Mouse (Mus musculus) liver, embryonic 14.5 days (tissue): ENCODE data around the gene Spag9. TPM values are rescaled to one million over a fixed set of nuclear protein-coding genes. Genes with fewer than 3 reads are reported as not detected.
A peak's percentile ranks its signal among the peaks of the same experiment; 100 is the strongest.

Source experiments
- ATAC-seq: fragments of 200-750 bp; cut with Nextera tagmentation; 2 replicates; pipeline ENCODE4 v1.8.0; 2017; ENCODE audit warnings: moderate number of reproducible peaks, mild to moderate bottlenecking, moderate library complexity; ENCODE audit not compliant: insufficient read depth
- DNase-seq, 3 experiments: peaks; one replicate each; pipeline ENCODE4 v3.0.0-alpha.2; 2012 to 2013; ENCODE audit warnings: low read depth in 3 of 3, low spot score in 3 of 3
- H3K27ac ChIP-seq: fragments of 300-500 bp; sonication (generic); 2 replicates; pipeline ENCODE4 v1.5.1; 2014; ENCODE audit warnings: moderate library complexity, mild to moderate bottlenecking, control low read depth, inconsistent platforms
- H3K27me3 ChIP-seq: fragments of 300-500 bp; sonication (generic); 2 replicates; pipeline ENCODE4 v1.6.1; 2014; ENCODE audit warnings: mild to moderate bottlenecking, low read length, moderate library complexity; ENCODE audit not compliant: control insufficient read depth, insufficient read depth
- H3K36me3 ChIP-seq: fragments of 300-500 bp; sonication (generic); replicated peaks from 2 replicates; pipeline ENCODE4 v1.6.1; 2014; ENCODE audit warnings: low read depth; ENCODE audit not compliant: control insufficient read depth, insufficient read depth
- H3K4me1 ChIP-seq, 2 experiments: fragments of 200-500 bp in 1 of 2; fragments of 300-500 bp in 1 of 2; sonication (generic) in 1 of 2; replicated peaks; 2 replicates each; pipeline ENCODE4 v1.6.1; 2012 to 2014; ENCODE audit warnings: antibody characterized with exemption in 1 of 2, inconsistent platforms in 1 of 2, low read length in 1 of 2; ENCODE audit not compliant: control insufficient read depth in 2 of 2, insufficient read depth in 2 of 2
- H3K4me2 ChIP-seq: fragments of 300-500 bp; sonication (generic); 2 replicates; pipeline ENCODE4 v1.6.1; 2014; ENCODE audit warnings: low read depth, mild to moderate bottlenecking, control low read depth, moderate library complexity
- H3K4me3 ChIP-seq, 2 experiments: fragments of 200-500 bp in 1 of 2; fragments of 300-500 bp in 1 of 2; sonication (generic) in 1 of 2; 2 replicates each; pipeline ENCODE4 v1.5.1; 2012 to 2014; ENCODE audit warnings: low read depth in 2 of 2, low read length in 2 of 2, mild to moderate bottlenecking in 2 of 2, control low read depth in 1 of 2, inconsistent platforms in 1 of 2, moderate library complexity in 1 of 2; ENCODE audit not compliant: insufficient read depth in 1 of 2
- H3K9ac ChIP-seq: fragments of 300-500 bp; sonication (generic); replicated peaks from 2 replicates; pipeline ENCODE4 v1.6.1; 2014; ENCODE audit warnings: mild to moderate bottlenecking, control low read depth, moderate library complexity
- H3K9me3 ChIP-seq: fragments of 300-500 bp; sonication (generic); 2 replicates; pipeline ENCODE4 v1.6.1; 2016; ENCODE audit warnings: low read length, mixed read lengths; ENCODE audit not compliant: control insufficient read depth
- CTCF ChIP-seq: IDR thresholded peaks from 2 replicates; pipeline ENCODE4 v1.5.1; 2016; ENCODE audit warnings: antibody characterized with exemption, low read depth, control low read depth
- EP300 ChIP-seq: IDR thresholded peaks from 2 replicates; pipeline ENCODE4 v1.6.1; 2016; ENCODE audit warnings: antibody characterized with exemption, low read depth
- WGBS: fragments of 180-500 bp; shearing (Covaris S2); extraction: QIAGEN DNeasy Blood & Tissue Kit; methylation state at CpG from one replicate; pipeline ENCODE4 v1.1.7; 2014; ENCODE audit not compliant: insufficient replicate concordance; 5-methylcytosine and 5-hydroxymethylcytosine counted together
- polyA plus RNA-seq, 2 experiments: library from polyadenylated mRNA; depleted of rRNA in 1 of 2; stranded (reverse) in 1 of 2; unstranded in 1 of 2; fragments of >200 nt; fragmentation: Nextera tagmentation in 1 of 2; extraction: Ambion mirVana in 1 of 2; gene quantifications; 2 replicates each; pipeline versions ENCODE4 v1.2.1 to v1.2.3; 2012 to 2014

Gene Spag9
- polyA plus RNA-seq, 2 experiments: 6.9 to 10.8 TPM

DNA sequence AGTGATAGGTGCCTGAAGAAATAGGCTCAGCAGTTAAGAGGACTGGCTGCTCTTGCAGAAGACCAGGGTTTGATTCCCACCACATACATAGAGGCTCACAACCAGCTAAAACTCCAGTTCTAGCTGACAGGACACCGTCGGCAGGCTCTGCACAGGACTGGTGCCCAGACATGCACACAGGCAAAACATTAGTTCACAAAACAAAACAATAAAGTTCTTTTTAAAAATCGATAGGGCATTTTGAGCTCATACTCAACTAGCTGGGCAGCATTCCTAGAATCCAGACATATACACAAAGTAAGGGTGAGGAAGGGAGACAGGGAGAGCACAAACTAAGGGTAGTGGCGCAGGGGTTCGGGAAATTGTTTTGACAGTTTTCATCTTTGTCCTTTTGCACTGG lies 1.4 kb upstream of the Spag9 start:
- DNase-seq (no peak), ATAC-seq (no peak)
- TF ChIP-seq CTCF (no peak), EP300 (no peak)
- H3K9ac ChIP-seq: peak overlapping the region; percentile 79
- H3K4me2 ChIP-seq: peak overlapping the region; percentile 100
- peak overlapping the region; percentile 100 for H3K27ac ChIP-seq
- no peaks in the 10 kb centered on the region for H3K27me3 ChIP-seq
- H3K36me3 ChIP-seq: no peaks in the 10 kb centered on the region
- peak overlapping the region; percentile 72 to 91 for H3K4me3 ChIP-seq
- H3K4me1 ChIP-seq: peaks cover 15 to 16% of the 10 kb centered on the region in 2 experiments
- 46% methylated on average over 5 of the region's 5 CpGs for WGBS
- H3K9me3 ChIP-seq: no peaks in the 10 kb centered on the region

DNA sequence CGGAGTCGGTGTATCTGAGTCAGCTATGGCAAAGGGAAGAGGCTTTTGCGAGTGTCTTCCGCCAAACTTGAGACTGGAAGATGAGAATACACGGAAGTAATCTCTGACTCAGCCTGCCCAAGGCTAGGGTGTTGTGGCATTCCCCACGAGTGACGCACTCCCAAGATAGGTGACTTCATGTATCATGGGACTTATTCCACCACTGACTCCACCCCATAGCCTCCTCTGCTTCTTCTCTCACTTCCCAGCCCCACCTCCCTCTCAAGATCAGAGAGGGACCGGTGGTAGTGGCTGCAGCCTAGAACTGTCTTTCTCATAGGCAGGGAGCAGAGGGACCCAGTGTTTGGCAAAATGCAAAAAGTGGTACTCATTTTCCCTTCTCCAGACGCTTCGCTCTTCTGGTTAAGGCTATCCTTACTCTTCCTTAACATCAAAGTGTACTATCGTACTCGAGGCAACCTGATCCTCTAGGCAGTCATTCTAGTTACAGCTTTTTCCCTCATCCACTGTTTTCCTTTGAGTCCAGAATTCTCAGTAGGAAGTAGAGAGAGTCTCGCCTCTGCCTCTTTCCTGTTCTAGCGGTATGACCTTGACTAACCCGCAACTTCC lies 676 bp upstream of the Spag9 start:
- no peaks in the 10 kb centered on the region for H3K27me3 ChIP-seq
- peak overlapping the region; percentile 100 for H3K27ac ChIP-seq
- TF ChIP-seq CTCF (no peak), EP300 (no peak)
- peak; percentile 72 for ATAC-seq
- peak overlapping the region; percentile 79 for H3K9ac ChIP-seq
- H3K4me2 ChIP-seq: peak overlapping the region; percentile 100
- WGBS: under 1% methylated on average over 15 of the region's 15 CpGs
- H3K9me3 ChIP-seq: no peaks in the 10 kb centered on the region
- no peaks in the 10 kb centered on the region for H3K36me3 ChIP-seq
- DNase-seq: peak; percentile 74 to 92 (median 75)
- H3K4me3 ChIP-seq: peak overlapping the region; percentile 72 to 91
- H3K4me1 ChIP-seq: peaks cover 15 to 16% of the 10 kb centered on the region in 2 experiments

DNA sequence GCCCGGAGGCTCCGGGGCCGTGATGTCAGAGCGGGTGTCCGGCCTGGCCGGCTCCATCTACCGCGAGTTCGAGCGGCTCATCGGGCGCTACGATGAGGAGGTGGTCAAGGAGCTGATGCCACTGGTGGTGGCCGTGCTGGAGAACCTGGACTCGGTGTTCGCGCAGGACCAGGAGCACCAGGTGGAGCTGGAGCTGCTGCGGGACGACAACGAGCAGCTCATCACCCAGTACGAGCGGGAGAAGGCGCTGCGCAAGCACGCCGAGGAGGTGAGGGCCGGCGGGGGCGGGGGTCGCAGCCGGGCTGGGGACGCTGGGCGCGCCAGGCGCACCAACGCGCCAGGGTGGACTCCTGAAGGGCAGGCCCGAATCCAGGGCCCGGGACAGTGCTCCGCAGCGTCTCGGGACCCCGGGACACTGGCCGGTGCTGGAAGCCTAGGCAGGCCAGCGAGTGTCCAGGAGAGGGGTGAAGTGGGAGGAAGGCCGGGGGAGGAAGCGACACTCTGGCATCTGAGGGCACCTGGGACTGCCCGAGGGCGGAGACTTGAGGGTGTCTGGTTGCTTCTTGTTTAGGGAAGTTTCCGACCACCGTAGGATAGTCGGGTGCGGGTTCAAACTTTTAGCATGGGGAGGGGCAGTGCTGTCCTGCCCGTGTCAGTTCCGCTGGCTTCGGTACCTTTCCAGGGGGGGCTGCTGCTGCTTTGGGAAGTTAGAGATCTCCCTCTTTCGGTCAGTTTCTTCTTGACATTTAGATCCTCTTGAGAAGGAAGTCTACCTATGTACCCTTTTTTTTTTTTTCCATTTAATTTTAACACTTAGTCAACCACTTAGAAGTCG lies 632 bp downstream of the Spag9 start:
- Histone ChIP-seq H3K4me2 (peak overlapping the region; percentile 100), H3K4me1 (peaks cover 15 to 16% of the 10 kb centered on the region in 2 experiments), H3K9me3 (no peaks in the 10 kb centered on the region), H3K4me3 (peak overlapping the region; percentile 88 to 91), H3K36me3 (no peaks in the 10 kb centered on the region), H3K27me3 (no peaks in the 10 kb centered on the region), H3K27ac (peak overlapping the region; percentile 91), H3K9ac (peak overlapping the region; percentile 95)
- DNase-seq (peak in 2 of 3 experiments; percentile 9 to 40), ATAC-seq (peak; percentile 17)
- TF ChIP-seq EP300: no peak
- no peak for TF ChIP-seq CTCF
- WGBS: under 1% methylated on average over 58 of the region's 58 CpGs

DNA sequence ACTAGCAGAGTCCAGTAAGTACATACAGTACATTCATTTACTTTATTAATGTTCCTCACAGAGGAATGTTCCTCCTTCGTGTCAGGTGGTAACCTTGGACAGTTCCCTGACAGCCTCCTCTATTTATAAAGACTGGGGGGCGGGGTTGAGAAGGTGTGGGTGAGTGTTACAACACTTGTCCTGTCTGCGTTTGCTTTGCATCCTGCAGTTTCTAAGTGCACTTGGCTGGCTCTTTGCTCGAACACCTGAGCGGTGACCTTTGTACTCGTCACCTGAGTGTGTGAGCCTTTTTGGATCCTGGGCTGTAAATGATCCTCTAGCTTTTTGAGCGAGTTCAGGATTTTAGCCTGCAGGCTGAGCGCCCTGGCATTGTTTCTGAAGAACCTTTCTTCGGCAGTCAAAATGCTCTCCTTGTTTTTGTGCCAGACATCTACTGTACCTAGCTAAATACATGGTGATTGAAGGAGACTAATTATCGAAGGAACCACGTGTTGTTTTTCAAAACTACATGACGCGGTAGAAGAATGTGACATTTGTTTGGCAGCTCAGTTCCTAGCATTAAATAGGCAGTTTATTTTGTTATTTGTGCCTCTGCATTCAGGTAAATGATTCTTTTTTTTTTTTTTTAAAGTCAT lies 1.4 kb downstream of the Spag9 start:
- H3K4me1 ChIP-seq: peaks cover 15 to 16% of the 10 kb centered on the region in 2 experiments
- H3K36me3 ChIP-seq: no peaks in the 10 kb centered on the region
- peak overlapping the region; percentile 100 for H3K4me2 ChIP-seq
- DNase-seq (peak in 2 of 3 experiments; percentile 33 to 46), ATAC-seq (no peak)
- H3K27ac ChIP-seq: no peak overlapping the region
- H3K9ac ChIP-seq: peak overlapping the region; percentile 95
- no peaks in the 10 kb centered on the region for H3K9me3 ChIP-seq
- whole genome bisulfite sequencing: 40% methylated on average over 13 of the region's 13 CpGs
- peak overlapping the region; percentile 37 to 91 for H3K4me3 ChIP-seq
- H3K27me3 ChIP-seq: no peaks in the 10 kb centered on the region
- no peak for TF ChIP-seq CTCF
- TF ChIP-seq EP300: no peak

DNA sequence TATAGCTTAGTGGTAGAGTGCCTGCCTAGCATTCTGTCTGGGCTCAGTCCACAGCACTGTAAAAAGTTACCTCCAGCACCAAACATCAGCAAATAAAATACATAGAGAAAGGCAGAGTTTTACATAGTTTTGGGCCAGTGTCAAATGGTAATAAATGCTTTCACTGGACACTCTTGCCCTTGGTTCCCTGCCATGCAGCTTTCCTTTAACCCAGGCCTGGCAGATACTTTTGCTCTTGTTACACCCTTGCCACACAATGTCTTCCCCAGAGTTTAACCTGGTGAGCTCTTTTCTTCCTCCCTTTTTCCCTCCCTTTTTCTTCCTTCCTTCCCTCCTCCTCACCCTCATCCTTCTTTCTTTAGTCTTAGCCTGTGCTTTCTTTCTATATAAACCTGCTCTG lies 3.4 kb downstream of the Spag9 start:
- H3K36me3 ChIP-seq: no peaks in the 10 kb centered on the region
- no peaks in the 10 kb centered on the region for H3K9me3 ChIP-seq
- H3K9ac ChIP-seq: no peak overlapping the region
- TF ChIP-seq EP300 (no peak), CTCF (no peak)
- no peaks in the 10 kb centered on the region for H3K27me3 ChIP-seq
- no peak overlapping the region for H3K27ac ChIP-seq
- H3K4me2 ChIP-seq: no peak overlapping the region
- H3K4me3 ChIP-seq: no peak overlapping the region
- DNase-seq (no peak), ATAC-seq (no peak)
- H3K4me1 ChIP-seq: peaks cover 14 to 15% of the 10 kb centered on the region in 2 experiments
